Mouse (Mus musculus) olfactory bulb, adult 2 months (tissue): ENCODE results near the gene Art3.

Experiments used
- CTCF ChIP-seq: fragments of 200-500 bp; IDR thresholded peaks from 2 replicates; pipeline ENCODE4 v1.5.1; 2012; ENCODE audit warnings: low read depth, mild to moderate bottlenecking, low read length, moderate library complexity; ENCODE audit not compliant: insufficient read depth
- POLR2A ChIP-seq: fragments of 200-500 bp; IDR thresholded peaks from 2 replicates; pipeline ENCODE4 v1.6.1; 2012; ENCODE audit warnings: mild to moderate bottlenecking, low read depth, low read length, moderate library complexity; ENCODE audit not compliant: insufficient read depth

GRCm38 (mm10) chr5:92309681-92310511 is 21.7 kb upstream of the Art3 start, which contains the start of gene Sdad1:
- TF ChIP-seq POLR2A, result peak; percentile 39
- TF ChIP-seq CTCF, result peak; percentile 33; the same call in 1 of the 2 replicates
